ENCODE assay signal across 9 mouse cellular contexts in genomic region chr13:20182239-20182825, GRCm38 (mm10).
A peak's percentile ranks its signal among the peaks of the same experiment; 100 is the strongest.
DNase-seq lines count a peak whose midpoint lies in the region; ATAC-seq and TF ChIP-seq lines count a peak whose summit lies in the region.
"Had no signal": no experiment of that assay in that cellular context is flagged by ENCODE, and none has a peak within 500 bp of the region (broad histone marks: within the 10 kb centered on the region; RNA-seq: fewer than 3 reads in every experiment).

No protein-coding gene starts in this region.

- H3K4me2 ChIP-seq in embryonic facial prominence, embryonic 12.5 days (replicated peaks), result no peak overlapping the region
- no peak overlapping the region for H3K4me2 ChIP-seq in hindbrain, embryonic 14.5 days (replicated peaks)
- H3K4me2 ChIP-seq: liver, embryonic 15.5 days had no signal

- no peaks in the 10 kb centered on the region for H3K27me3 ChIP-seq in cerebellum, adult 2 months (ENCODE audit: control insufficient read depth, insufficient read depth, low read length)
- H3K27me3 ChIP-seq in embryonic facial prominence, embryonic 12.5 days, result no peaks in the 10 kb centered on the region
- H3K27me3 ChIP-seq in hindbrain, embryonic 14.5 days (ENCODE audit: control insufficient read depth, insufficient read depth, low read length), result no peaks in the 10 kb centered on the region

- TF ChIP-seq CTCF in cerebellum, adult 2 months (IDR thresholded peaks at IDR 0.05; ENCODE audit: borderline replicate concordance, insufficient read depth, low read depth, low read length), result no peak

- H3K27ac ChIP-seq in cerebellum, adult 2 months (ENCODE audit: insufficient read depth, low read length), result no peak overlapping the region
- H3K27ac ChIP-seq in embryonic facial prominence, embryonic 12.5 days, result peak overlapping the region; percentile 67; the same call in 1 of the 2 replicates
- no peak overlapping the region for H3K27ac ChIP-seq in hindbrain, embryonic 14.5 days
- H3K27ac ChIP-seq: liver, embryonic 15.5 days had no signal

- H3K4me3 ChIP-seq in cerebellum, adult 2 months (replicated peaks; ENCODE audit: insufficient read depth, low read depth, low read length), result no peak overlapping the region
- no peak overlapping the region for H3K4me3 ChIP-seq in embryonic facial prominence, embryonic 12.5 days
- H3K4me3 ChIP-seq in hindbrain, embryonic 14.5 days (replicated peaks; ENCODE audit: low read length), result no peak overlapping the region
- H3K4me3 ChIP-seq: liver, embryonic 15.5 days had no signal

- H3K36me3 ChIP-seq in embryonic facial prominence, embryonic 12.5 days, result no peaks in the 10 kb centered on the region
- no peaks in the 10 kb centered on the region for H3K36me3 ChIP-seq in hindbrain, embryonic 14.5 days (replicated peaks; ENCODE audit: control insufficient read depth, insufficient read depth)
- H3K36me3 ChIP-seq: liver, embryonic 15.5 days had no signal

- H3K9me3 ChIP-seq in embryonic facial prominence, embryonic 12.5 days, result no peaks in the 10 kb centered on the region
- H3K9me3 ChIP-seq in hindbrain, embryonic 14.5 days (ENCODE audit: control insufficient read depth, low read length), result no peaks in the 10 kb centered on the region
- H3K9me3 ChIP-seq: liver, embryonic 15.5 days had no signal

- intact Hi-C loops in left cerebral cortex, postnatal 25 days (cut with DNase I), result loop anchor here (10.0 kb wide), 1 partner anchor 478 kb away; no protein-coding TSS in a partner anchor

- H3K9ac ChIP-seq in embryonic facial prominence, embryonic 12.5 days, result no peak overlapping the region
- H3K9ac ChIP-seq in hindbrain, embryonic 14.5 days, result no peak overlapping the region
- H3K9ac ChIP-seq: liver, embryonic 15.5 days had no signal

- no peak for TF ChIP-seq POLR2A in cerebellum, adult 2 months (IDR thresholded peaks at IDR 0.05; ENCODE audit: borderline replicate concordance, insufficient read depth, low read length)

- peaks cover 16% of the 10 kb centered on the region for H3K4me1 ChIP-seq in cerebellum, adult 2 months (ENCODE audit: control insufficient read depth, insufficient read depth, low read length)
- peaks cover 22% of the 10 kb centered on the region for H3K4me1 ChIP-seq in embryonic facial prominence, embryonic 12.5 days
- H3K4me1 ChIP-seq in hindbrain, embryonic 14.5 days (replicated peaks; ENCODE audit: control insufficient read depth, insufficient read depth, low read length), result peaks cover 16% of the 10 kb centered on the region; the same call in 1 of the 2 replicates

- peak; percentile 19 to 20 for DNase-seq in cerebellum, adult 2 months
- DNase-seq in cerebellum, adult 11 months, result no peak
- peak; percentile 38 for DNase-seq in 3T3-L1 (ENCODE audit: low read depth, low spot score)
- no peak for DNase-seq in hindbrain, embryonic 14.5 days (ENCODE audit: low spot score)
- DNase-seq in lung, postnatal 14 days, result peak; percentile 52
- no peak for DNase-seq in left cerebral cortex, postnatal 25 days (ENCODE audit: low spot score in 2 of 2)
- no peak for DNase-seq in frontal cortex, postnatal 14 days (ENCODE audit: low spot score in 2 of 2)

- WGBS in cerebellum, adult 2 months, result 78% methylated on average over 6 of the region's 6 CpGs
- WGBS in embryonic facial prominence, embryonic 12.5 days, result 35% methylated on average over 6 of the region's 6 CpGs
- 47% methylated on average over 6 of the region's 6 CpGs for WGBS in hindbrain, embryonic 14.5 days

- no peak for ATAC-seq in embryonic facial prominence, embryonic 12.5 days (ENCODE audit: insufficient number of reproducible peaks, insufficient read depth, low FRiP score, low TSS enrichment)
- ATAC-seq in hindbrain, embryonic 14.5 days (ENCODE audit: low FRiP score), result peak; percentile 51; the same call in 1 of the 2 replicates

Comparison
In these comparisons a context has a peak if more than half of its experiments do, and no peak if none do; other contexts are left out.
1. DNase-seq: peak in cerebellum, adult 2 months (2 of 2), 3T3-L1 (single experiment) and lung, postnatal 14 days (single experiment); none in cerebellum, adult 11 months (single experiment), hindbrain, embryonic 14.5 days (single experiment), left cerebral cortex, postnatal 25 days (0 of 2) and frontal cortex, postnatal 14 days (0 of 2).